Mouse (Mus musculus) embryonic facial prominence, embryonic 11.5 days (tissue): Measurements from ENCODE around the gene Mpeg1. TPM values are rescaled to one million over a fixed set of nuclear protein-coding genes. Genes with fewer than 3 reads are reported as not detected.

Experiments
- ATAC-seq: fragments of 200-750 bp; cut with Nextera tagmentation; replicated peaks from 2 replicates; pipeline ENCODE4 v1.8.0; 2017; ENCODE audit warnings: low read depth; ENCODE audit not compliant: insufficient number of reproducible peaks, low FRiP score, low TSS enrichment
- DNase-seq: peaks from one replicate; pipeline ENCODE4 v3.0.0-alpha.2; 2015; ENCODE audit warnings: low spot score
- H3K27ac ChIP-seq: fragments of 300-500 bp; sonication (generic); replicated peaks from 2 replicates; pipeline ENCODE4 v1.5.1; 2014; ENCODE audit warnings: mild to moderate bottlenecking, low read depth, low read length, control low read depth
- H3K27me3 ChIP-seq: fragments of 300-500 bp; sonication (generic); 2 replicates; pipeline ENCODE4 v1.6.1; 2014; ENCODE audit warnings: mild to moderate bottlenecking, low read length, moderate library complexity, mixed read lengths; ENCODE audit not compliant: control insufficient read depth, insufficient read depth
- H3K36me3 ChIP-seq: fragments of 300-500 bp; sonication (generic); replicated peaks from 2 replicates; pipeline ENCODE4 v1.6.1; 2014; ENCODE audit warnings: low read depth, mild to moderate bottlenecking, low read length, moderate library complexity, mixed read lengths; ENCODE audit not compliant: control insufficient read depth, insufficient read depth
- H3K4me1 ChIP-seq: fragments of 300-500 bp; sonication (generic); 2 replicates; pipeline ENCODE4 v1.6.1; 2014; ENCODE audit warnings: low read length, mixed read lengths; ENCODE audit not compliant: control insufficient read depth, insufficient read depth
- H3K4me2 ChIP-seq: fragments of 300-500 bp; sonication (generic); 2 replicates; pipeline ENCODE4 v1.6.1; 2014; ENCODE audit warnings: low read depth, mild to moderate bottlenecking, control low read depth, low read length, moderate library complexity
- H3K4me3 ChIP-seq: fragments of 300-500 bp; sonication (generic); 2 replicates; pipeline ENCODE4 v1.5.1; 2014; ENCODE audit warnings: low read depth, low read length, control low read depth
- H3K9ac ChIP-seq: fragments of 300-500 bp; sonication (generic); replicated peaks from 2 replicates; pipeline ENCODE4 v1.6.1; 2014; ENCODE audit warnings: mild to moderate bottlenecking, control low read depth, low read length
- H3K9me3 ChIP-seq: fragments of 300-500 bp; sonication (generic); replicated peaks from 2 replicates; pipeline ENCODE4 v1.6.1; 2016; ENCODE audit warnings: mild to moderate bottlenecking, low read length, inconsistent platforms, mixed read lengths; ENCODE audit not compliant: control insufficient read depth
- WGBS: fragments of 180-500 bp; shearing (Covaris S2); extraction: QIAGEN DNeasy Blood & Tissue Kit; methylation state at CpG from one replicate; pipeline ENCODE4 v1.1.7; 2014; 5-methylcytosine and 5-hydroxymethylcytosine counted together
- polyA plus RNA-seq: library from polyadenylated mRNA; unstranded; fragments of >200 nt; fragmentation: Nextera tagmentation; extraction: Ambion mirVana; gene quantifications from 2 replicates; pipeline ENCODE4 v1.2.1, GENCODE M21; 2014

Mpeg1 gene
- 0.39 and 0.60 TPM in 2 replicates for polyA plus RNA-seq

- Histone ChIP-seq H3K9ac (no peak within 1 kb of the TSS), H3K27me3 (no peaks in the 10 kb centered on the region), H3K4me2 (no peak within 1 kb of the TSS), H3K27ac (no peak within 1 kb of the TSS), H3K4me1 (no peaks in the 10 kb centered on the region), H3K36me3 (no peaks in the 10 kb centered on the region), H3K9me3 (no peaks in the 10 kb centered on the region), H3K4me3 (no peak within 1 kb of the TSS)
- ATAC-seq = no peak
- WGBS = 83% methylated on average over 11 of the region's 11 CpGs
- DNase-seq = no peak
Measured at GRCm38 (mm10) chr19:12460282-12461249, at the start of gene Mpeg1. Gene Mpeg1 (plus strand): TSS chr19:12460779.

DNA sequence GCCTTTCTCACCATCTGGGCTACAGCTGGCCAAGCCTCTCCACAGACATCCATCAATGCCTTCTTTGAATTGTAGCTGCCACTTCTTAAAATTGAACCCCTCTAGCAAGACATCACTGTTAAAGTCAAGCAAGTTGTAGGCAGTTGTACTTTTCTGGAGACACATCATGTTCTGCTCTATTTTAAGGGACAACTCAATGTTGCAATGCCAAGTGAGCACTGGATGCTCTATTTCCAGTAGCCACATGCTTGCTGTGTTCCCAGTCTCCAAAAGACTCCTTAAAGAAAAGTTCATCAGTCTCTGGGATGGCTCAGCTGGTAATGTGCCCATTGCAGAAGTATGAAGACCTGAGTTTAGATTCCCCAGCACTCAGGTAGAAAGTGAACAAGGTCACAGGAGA is 46.8 kb upstream of the Mpeg1 start:
- Histone ChIP-seq H3K4me1 (no peaks in the 10 kb centered on the region), H3K36me3 (no peaks in the 10 kb centered on the region), H3K4me3 (no peak overlapping the region), H3K27me3 (no peaks in the 10 kb centered on the region), H3K4me2 (no peak overlapping the region), H3K9ac (no peak overlapping the region), H3K27ac (no peak overlapping the region), H3K9me3 (no peaks in the 10 kb centered on the region)
- ATAC-seq = no peak
- DNase-seq = no peak

- H3K4me2 ChIP-seq = no peak within 1 kb of the TSS
- no peak within 1 kb of the TSS for H3K4me3 ChIP-seq
- H3K27me3 ChIP-seq = no peaks in the 10 kb centered on the region
- ATAC-seq (no peak), DNase-seq (no peak)
- H3K9ac ChIP-seq = no peak within 1 kb of the TSS
- no peaks in the 10 kb centered on the region for H3K36me3 ChIP-seq
- H3K4me1 ChIP-seq = no peaks in the 10 kb centered on the region
- no peak within 1 kb of the TSS for H3K27ac ChIP-seq
- H3K9me3 ChIP-seq = no peaks in the 10 kb centered on the region
Measured at GRCm38 (mm10) chr19:12417361-12417760, 43.2 kb upstream of the Mpeg1 start, which contains the start of gene Olfr1441. Gene Olfr1441 (plus strand): TSS chr19:12417433.

GRCm38 (mm10) chr19:12418312-12418711 is 42.3 kb upstream of the Mpeg1 start:
- no peak overlapping the region for H3K9ac ChIP-seq
- DNase-seq (no peak), ATAC-seq (no peak)
- H3K27ac ChIP-seq = no peak overlapping the region
- no peaks in the 10 kb centered on the region for H3K27me3 ChIP-seq
- H3K36me3 ChIP-seq = no peaks in the 10 kb centered on the region
- H3K4me2 ChIP-seq = no peak overlapping the region
- no peak overlapping the region for H3K4me3 ChIP-seq
- 85% methylated on average over 3 of the region's 3 CpGs for WGBS
- H3K4me1 ChIP-seq = no peaks in the 10 kb centered on the region
- no peaks in the 10 kb centered on the region for H3K9me3 ChIP-seq

DNA sequence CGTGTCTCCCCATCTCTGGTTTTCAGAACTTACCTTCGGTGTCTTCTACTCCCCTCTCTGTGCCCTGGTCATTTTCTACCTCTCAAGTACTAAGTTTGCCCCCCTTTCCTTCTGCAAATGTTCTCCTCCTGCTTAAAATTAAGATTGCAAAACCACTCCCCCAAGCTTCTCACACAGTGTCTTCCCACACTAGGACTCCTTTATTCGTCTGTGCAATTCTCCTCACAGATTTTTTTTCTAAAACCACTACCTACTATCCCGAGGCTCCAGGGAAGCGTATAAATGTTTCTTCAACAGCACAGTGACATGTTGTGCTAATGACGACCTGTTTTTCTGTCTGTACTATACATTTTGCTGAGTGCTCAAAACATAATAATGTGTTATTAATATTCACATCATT is 40.0 kb upstream of the Mpeg1 start:
- DNase-seq = no peak
- H3K4me3 ChIP-seq = no peak overlapping the region
- H3K4me2 ChIP-seq = no peak overlapping the region
- H3K36me3 ChIP-seq = no peaks in the 10 kb centered on the region
- WGBS = 79% methylated on average over 6 of the region's 6 CpGs
- no peaks in the 10 kb centered on the region for H3K27me3 ChIP-seq
- H3K9ac ChIP-seq = no peak overlapping the region
- H3K9me3 ChIP-seq = no peaks in the 10 kb centered on the region
- no peak for ATAC-seq
- no peaks in the 10 kb centered on the region for H3K4me1 ChIP-seq
- no peak overlapping the region for H3K27ac ChIP-seq

DNA sequence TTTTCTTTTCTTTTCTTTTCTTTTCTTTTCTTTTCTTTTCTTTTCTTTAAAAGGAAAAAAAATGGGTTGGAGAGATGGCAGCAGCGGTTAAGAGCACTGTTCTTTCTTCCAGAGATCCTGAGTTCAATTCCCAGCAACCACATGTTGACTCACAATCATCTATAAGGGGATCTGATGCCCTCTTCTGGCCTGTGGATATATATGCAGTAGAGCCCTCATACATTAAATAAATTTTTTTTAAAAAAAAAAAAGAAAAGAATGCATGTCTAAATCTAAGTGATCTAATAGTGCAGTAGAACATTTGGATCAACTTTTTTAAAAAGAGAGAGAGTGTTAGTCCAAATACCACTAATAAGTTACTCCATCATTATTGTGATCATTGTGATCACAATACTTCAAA is 38.9 kb upstream of the Mpeg1 start:
- Histone ChIP-seq H3K27ac (no peak overlapping the region), H3K4me3 (no peak overlapping the region), H3K4me2 (no peak overlapping the region), H3K36me3 (no peaks in the 10 kb centered on the region), H3K27me3 (no peaks in the 10 kb centered on the region), H3K9ac (no peak overlapping the region), H3K9me3 (no peaks in the 10 kb centered on the region), H3K4me1 (no peaks in the 10 kb centered on the region)
- DNase-seq = no peak
- ATAC-seq = no peak
- WGBS = 95% methylated on average over 1 of the region's 1 CpGs

DNA sequence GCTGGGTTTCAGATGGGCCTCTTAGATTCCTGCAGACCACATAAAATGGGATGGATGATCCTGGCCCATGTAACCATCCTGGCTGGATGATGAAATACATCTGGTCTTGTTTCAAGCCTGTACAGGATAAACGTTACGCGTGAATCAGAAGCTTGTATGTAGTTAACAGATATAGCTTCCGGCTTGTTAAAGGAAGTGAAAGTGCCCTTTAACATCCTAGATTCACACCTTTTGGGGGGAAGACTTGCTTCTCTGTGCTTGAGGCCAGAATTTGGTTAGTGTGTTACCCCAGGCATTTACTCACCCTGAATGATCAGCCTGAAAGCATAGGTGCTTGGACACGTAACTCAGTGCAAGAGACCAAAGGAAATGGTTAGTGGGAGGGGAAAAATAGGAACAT is 33.5 kb upstream of the Mpeg1 start:
- Histone ChIP-seq H3K27ac (no peak overlapping the region), H3K36me3 (no peaks in the 10 kb centered on the region), H3K9ac (no peak overlapping the region), H3K4me3 (no peak overlapping the region), H3K27me3 (no peaks in the 10 kb centered on the region), H3K9me3 (no peaks in the 10 kb centered on the region), H3K4me1 (no peaks in the 10 kb centered on the region), H3K4me2 (no peak overlapping the region)
- ATAC-seq (no peak), DNase-seq (no peak)
- 83% methylated on average over 5 of the region's 5 CpGs for WGBS

DNA sequence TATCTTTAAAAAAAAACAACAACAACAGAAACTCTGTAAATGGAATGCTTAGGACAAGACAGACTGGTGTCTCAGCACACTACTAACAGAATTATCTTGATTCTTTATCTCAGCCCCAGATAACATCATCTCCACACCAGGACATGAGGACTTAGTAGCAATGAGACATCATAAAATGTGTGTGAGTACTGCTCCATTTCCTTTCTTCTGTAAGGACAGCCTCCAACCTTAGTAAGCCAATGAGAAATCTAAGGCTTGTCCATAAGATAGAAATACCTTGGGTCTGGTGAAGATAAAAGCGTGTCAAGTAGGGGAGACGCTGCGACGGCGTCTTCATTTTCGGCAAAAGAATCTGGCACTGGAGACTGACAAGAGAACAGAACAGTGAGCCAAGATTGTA is 33.0 kb upstream of the Mpeg1 start, which contains the start of gene Pfpl:
Gene Pfpl, plus strand, starts transcription at position 301 of the 400 bp plus-strand sequence.
- ATAC-seq = no peak
- Histone ChIP-seq H3K9ac (no peak within 1 kb of the TSS), H3K4me2 (no peak within 1 kb of the TSS), H3K4me1 (no peaks in the 10 kb centered on the region), H3K27me3 (no peaks in the 10 kb centered on the region), H3K9me3 (no peaks in the 10 kb centered on the region), H3K36me3 (no peaks in the 10 kb centered on the region), H3K4me3 (no peak within 1 kb of the TSS), H3K27ac (no peak within 1 kb of the TSS)
- no peak for DNase-seq
- 94% methylated on average over 6 of the region's 6 CpGs for WGBS
